Mouse (Mus musculus) olfactory bulb, adult 2 months (tissue): ENCODE results near the gene Gabrb2.

ENCODE experiments used
- CTCF ChIP-seq: fragments of 200-500 bp; IDR thresholded peaks from 2 replicates; pipeline ENCODE4 v1.5.1; 2012; ENCODE audit warnings: low read depth, mild to moderate bottlenecking, low read length, moderate library complexity; ENCODE audit not compliant: insufficient read depth
- POLR2A ChIP-seq: fragments of 200-500 bp; IDR thresholded peaks from 2 replicates; pipeline ENCODE4 v1.6.1; 2012; ENCODE audit warnings: mild to moderate bottlenecking, low read depth, low read length, moderate library complexity; ENCODE audit not compliant: insufficient read depth

- no peak for TF ChIP-seq CTCF
- no peak for TF ChIP-seq POLR2A
Observed at GRCm38 (mm10) chr11:42468381-42468780, 48.8 kb downstream of the Gabrb2 start.
